8 mouse cellular contexts compared by ENCODE assay signal in genomic region chr19:52922678-52923495, GRCm38 (mm10).
DNase-seq lines count a peak whose midpoint lies in the region; ATAC-seq and TF ChIP-seq lines count a peak whose summit lies in the region.

No protein-coding gene starts in this region.

- H3ac ChIP-seq in C2C12 (ENCODE audit: control insufficient read depth, insufficient read length, low read depth): no peak overlapping the region

- H3K79me3 ChIP-seq in C2C12 (ENCODE audit: low read depth): no peaks in the 10 kb centered on the region

- H3K27me3 ChIP-seq in C2C12 (ENCODE audit: control insufficient read depth, insufficient read depth, insufficient read length): no peaks in the 10 kb centered on the region
- H3K27me3 ChIP-seq in forebrain, embryonic 11.5 days (ENCODE audit: control insufficient read depth, insufficient read depth, low read length): no peaks in the 10 kb centered on the region

- no peak overlapping the region for H3K27ac ChIP-seq in bone marrow, adult 2 months (ENCODE audit: control insufficient read depth, insufficient read depth, low read depth, low read length, poor library complexity)
- H3K27ac ChIP-seq in forebrain, embryonic 11.5 days (ENCODE audit: low read depth, low read length): no peak overlapping the region
- H3K27ac ChIP-seq in layer of hippocampus, adult 2 months: peak overlapping the region; percentile 77
- no peak overlapping the region for H3K27ac ChIP-seq in olfactory bulb, adult 2 months (ENCODE audit: insufficient read depth, low read depth, low read length)

- H3K9ac ChIP-seq in forebrain, embryonic 11.5 days (ENCODE audit: low read length): no peak overlapping the region; the same call in 1 of the 2 replicates

- H3K79me2 ChIP-seq in C2C12 (ENCODE audit: control insufficient read depth, insufficient read depth): no peaks in the 10 kb centered on the region

- peak; percentile 85 for DNase-seq in forebrain, embryonic 11.5 days (ENCODE audit: low spot score)
- DNase-seq in heart, postnatal 4 days: peak; percentile 71
- peak; percentile 41 to 77 for DNase-seq in layer of hippocampus, adult 2 months (ENCODE audit: low spot score in 2 of 2)
- peak; percentile 6 to 10 for DNase-seq in lung, adult 18-20 months
- no peak for DNase-seq in natural killer cell, adult 2 months (ENCODE audit: low spot score in 2 of 2)

- ATAC-seq in forebrain, embryonic 11.5 days (replicated peaks; ENCODE audit: low FRiP score): peak; percentile 77; the same call in 1 of the 2 replicates

- H3K4me2 ChIP-seq in forebrain, embryonic 11.5 days (ENCODE audit: low read depth, low read length, severe bottlenecking): peak overlapping the region; percentile 31; the same call in 1 of the 2 replicates

- H3K36me3 ChIP-seq in C2C12 (ENCODE audit: control insufficient read depth, insufficient read depth): no peaks in the 10 kb centered on the region
- H3K36me3 ChIP-seq in forebrain, embryonic 11.5 days (ENCODE audit: control insufficient read depth, insufficient read depth, low read length): no peaks in the 10 kb centered on the region

- no peaks in the 10 kb centered on the region for H3K4me1 ChIP-seq in bone marrow, adult 2 months (ENCODE audit: control insufficient read depth, insufficient read depth, low read length)
- H3K4me1 ChIP-seq in forebrain, embryonic 11.5 days (replicated peaks; ENCODE audit: control insufficient read depth, insufficient read depth, low read length): no peaks in the 10 kb centered on the region
- H3K4me1 ChIP-seq in olfactory bulb, adult 2 months (ENCODE audit: control insufficient read depth, insufficient read depth, low read length): peaks cover 3% of the 10 kb centered on the region; the same call in 1 of the 2 replicates

- no peak overlapping the region for H3K4me3 ChIP-seq in C2C12 (ENCODE audit: insufficient read depth, poor library complexity, severe bottlenecking)
- no peak overlapping the region for H3K4me3 ChIP-seq in bone marrow, adult 2 months (replicated peaks; ENCODE audit: control insufficient read depth, low read depth, low read length)
- H3K4me3 ChIP-seq in forebrain, embryonic 11.5 days (ENCODE audit: low read depth, low read length): no peak overlapping the region
- peak overlapping the region; percentile 44 for H3K4me3 ChIP-seq in layer of hippocampus, adult 2 months
- peak overlapping the region; percentile 21; the same call in 1 of the 2 replicates for H3K4me3 ChIP-seq in olfactory bulb, adult 2 months (ENCODE audit: insufficient read depth, low read depth, low read length)

- peak; percentile 29 for TF ChIP-seq CTCF in C2C12 (IDR thresholded peaks at IDR 0.05; ENCODE audit: control insufficient read depth, insufficient read depth, insufficient read length)
- TF ChIP-seq CTCF in bone marrow, adult 2 months (IDR thresholded peaks at IDR 0.05; ENCODE audit: control insufficient read depth, insufficient read depth, low read length): peak; percentile 44; the same call in 1 of the 2 replicates
- TF ChIP-seq CTCF in layer of hippocampus, adult 2 months (conservative IDR thresholded peaks at IDR 0.05): peak; percentile 95
- peak; percentile 77 for TF ChIP-seq CTCF in olfactory bulb, adult 2 months (IDR thresholded peaks at IDR 0.05; ENCODE audit: insufficient read depth, low read depth, low read length)

- no peak for TF ChIP-seq POLR2A in bone marrow, adult 2 months (IDR thresholded peaks at IDR 0.05; ENCODE audit: borderline replicate concordance, control insufficient read depth, low read depth, low read length)
- TF ChIP-seq POLR2A in olfactory bulb, adult 2 months (IDR thresholded peaks at IDR 0.05; ENCODE audit: insufficient read depth, low read depth, low read length): no peak

- no peaks in the 10 kb centered on the region for H3K9me3 ChIP-seq in forebrain, embryonic 11.5 days (ENCODE audit: control insufficient read depth, low read length)

- WGBS in bone marrow, adult 2 months: 12% methylated on average over 25 of the region's 25 CpGs
- 14% methylated on average over 25 of the region's 25 CpGs for WGBS in forebrain, embryonic 11.5 days
- 9% methylated on average over 25 of the region's 25 CpGs for WGBS in olfactory bulb, adult 2 months

TF ChIP-seq in C2C12, 6 proteins besides CTCF, POLR2A, EP300 and RAD21:
- TF ChIP-seq MYOG (IDR thresholded peaks at IDR 0.05; ENCODE audit: control insufficient read depth, extremely low read depth, insufficient read length): no peak
- TF ChIP-seq USF1 (IDR thresholded peaks at IDR 0.05; ENCODE audit: low read depth): no peak
- no peak for TF ChIP-seq CEBPB (IDR thresholded peaks at IDR 0.05; ENCODE audit: low read depth)
- no peak for TF ChIP-seq MYOD1 (IDR thresholded peaks at IDR 0.05; ENCODE audit: control insufficient read depth, insufficient read length, low read depth)
- TF ChIP-seq MAX (IDR thresholded peaks at IDR 0.05): no peak
- TF ChIP-seq FOSL1 (IDR thresholded peaks at IDR 0.05; ENCODE audit: insufficient read depth, low read length, poor library complexity, severe bottlenecking): no peak

Comparison
In these comparisons a context has a peak if more than half of its experiments do, and no peak if none do; other contexts are left out.
1. H3K4me3 ChIP-seq: peak in layer of hippocampus, adult 2 months (single experiment) and olfactory bulb, adult 2 months (single experiment); none in C2C12 (single experiment), bone marrow, adult 2 months (single experiment) and forebrain, embryonic 11.5 days (single experiment).
2. CTCF ChIP-seq: peak in every context shown above with its lines; median percentile 95 in layer of hippocampus, adult 2 months; 77 in olfactory bulb, adult 2 months; 44 in bone marrow, adult 2 months; 29 in C2C12.
3. DNase-seq: peak in forebrain, embryonic 11.5 days (single experiment), heart, postnatal 4 days (single experiment), layer of hippocampus, adult 2 months (2 of 2) and lung, adult 18-20 months (2 of 2); none in natural killer cell, adult 2 months (0 of 2).